27 mouse cellular contexts compared by ENCODE assay signal in genomic region chr6:43670939-43671338, GRCm38 (mm10).
"Had no signal": no experiment of that assay in that cellular context is flagged by ENCODE, and none has a peak within 500 bp of the region (broad histone marks: within the 10 kb centered on the region; RNA-seq: fewer than 3 reads in every experiment).

No protein-coding gene starts in this region.

- H3K27me3 ChIP-seq: embryonic facial prominence, embryonic 12.5 days; embryonic facial prominence, embryonic 13.5 days; embryonic facial prominence, embryonic 15.5 days; forebrain, embryonic 12.5 days; forebrain, embryonic 13.5 days; forebrain, embryonic 15.5 days had no signal

- H3K9ac ChIP-seq: embryonic facial prominence, embryonic 12.5 days; embryonic facial prominence, embryonic 13.5 days; embryonic facial prominence, embryonic 15.5 days; forebrain, embryonic 12.5 days; forebrain, embryonic 13.5 days; forebrain, embryonic 15.5 days; forebrain, postnatal 0 days had no signal

- H3K4me2 ChIP-seq: embryonic facial prominence, embryonic 12.5 days; embryonic facial prominence, embryonic 13.5 days; embryonic facial prominence, embryonic 15.5 days; forebrain, embryonic 12.5 days; forebrain, embryonic 13.5 days; forebrain, embryonic 15.5 days had no signal

- H3K27ac ChIP-seq: embryonic facial prominence, embryonic 10.5 days; embryonic facial prominence, embryonic 12.5 days; embryonic facial prominence, embryonic 13.5 days; embryonic facial prominence, embryonic 15.5 days; forebrain, embryonic 10.5 days; forebrain, embryonic 12.5 days; forebrain, embryonic 13.5 days; forebrain, embryonic 15.5 days; gastrocnemius, adult 2 months; heart, adult 2 months had no signal

- DNase-seq: cerebellum, adult 9-10 months; cerebellum, adult 9-11 months; cerebellum, postnatal 10 days; cerebellum, postnatal 14 days; cerebellum, postnatal 25 days; cerebellum, postnatal 36 days; embryo, embryonic 11 days; forebrain, postnatal 0 days; gastrocnemius, adult 2 months; gastrocnemius, postnatal 10 days; gastrocnemius, postnatal 14 days; gastrocnemius, postnatal 25 days; gastrocnemius, postnatal 36 days; heart, adult 11 months; heart, adult 18-20 months; heart, adult 2 months had no signal

- H3K4me1 ChIP-seq: embryonic facial prominence, embryonic 10.5 days; embryonic facial prominence, embryonic 12.5 days; embryonic facial prominence, embryonic 13.5 days; embryonic facial prominence, embryonic 15.5 days; forebrain, embryonic 13.5 days had no signal

- H3K9me3 ChIP-seq: embryonic facial prominence, embryonic 10.5 days; embryonic facial prominence, embryonic 12.5 days; embryonic facial prominence, embryonic 13.5 days; embryonic facial prominence, embryonic 15.5 days; forebrain, embryonic 10.5 days; forebrain, embryonic 12.5 days; forebrain, embryonic 13.5 days; forebrain, embryonic 15.5 days had no signal

- H3K4me3 ChIP-seq: embryonic facial prominence, embryonic 10.5 days; embryonic facial prominence, embryonic 12.5 days; embryonic facial prominence, embryonic 13.5 days; embryonic facial prominence, embryonic 15.5 days; erythroblast, embryonic 14.5 days; forebrain, embryonic 10.5 days; forebrain, embryonic 12.5 days; forebrain, embryonic 13.5 days; forebrain, embryonic 15.5 days; gastrocnemius, adult 2 months; heart, adult 2 months had no signal

- ATAC-seq: forebrain, embryonic 13.5 days; forebrain, embryonic 14.5 days; forebrain, embryonic 15.5 days; forebrain, embryonic 16.5 days; forebrain, postnatal 0 days had no signal

- H3K36me3 ChIP-seq: embryonic facial prominence, embryonic 10.5 days; embryonic facial prominence, embryonic 12.5 days; embryonic facial prominence, embryonic 13.5 days; embryonic facial prominence, embryonic 15.5 days; forebrain, embryonic 10.5 days; forebrain, embryonic 12.5 days; forebrain, embryonic 15.5 days had no signal
